Mouse (Mus musculus): ENCODE data around the gene Pdss1.

The Pdss1 gene

GRCm38 (mm10) chr2:22957415-22957814 is 62.1 kb downstream of the Pdss1 start:
- no peak for DNase-seq (ENCODE audit: low read depth in 1 of 2, low spot score in 2 of 2)

GRCm38 (mm10) chr2:22961681-22962080 is 66.4 kb downstream of the Pdss1 start:
- no peak for DNase-seq (ENCODE audit: low read depth in 1 of 2, low spot score in 2 of 2)

GRCm38 (mm10) chr2:22962242-22962641 is 66.9 kb downstream of the Pdss1 start:
- DNase-seq (ENCODE audit: low read depth in 1 of 2, low spot score in 2 of 2) = no peak

- DNase-seq (ENCODE audit: low read depth in 1 of 2, low spot score in 2 of 2) = no peak
Observed at GRCm38 (mm10) chr2:22962970-22963369, 67.6 kb downstream of the Pdss1 start.

GRCm38 (mm10) chr2:22977387-22977973 is 82.2 kb downstream of the Pdss1 start:
- no peak for DNase-seq (ENCODE audit: low read depth in 1 of 2, low spot score in 2 of 2)

GRCm38 (mm10) chr2:22985973-22986657 is 90.8 kb downstream of the Pdss1 start:
- no peak for DNase-seq (ENCODE audit: low read depth in 1 of 2, low spot score in 2 of 2)
